Comparison of ENCODE assay signal across 12 mouse cellular contexts in genomic region chr3:30510646-30511045, GRCm38 (mm10). TPM values are rescaled to one million over a fixed set of nuclear protein-coding genes. Genes with fewer than 3 reads are reported as not detected.
A peak's percentile ranks its signal among the peaks of the same experiment; 100 is the strongest.
DNase-seq lines count a peak whose midpoint lies in the region; ATAC-seq and TF ChIP-seq lines count a peak whose summit lies in the region.
"Had no signal": no experiment of that assay in that cellular context is flagged by ENCODE, and none has a peak within 500 bp of the region (broad histone marks: within the 10 kb centered on the region; RNA-seq: fewer than 3 reads in every experiment).

No protein-coding gene starts in this region.

- H3K4me3 ChIP-seq in kidney, adult 2 months (ENCODE audit: insufficient read depth, low read depth, low read length): no peak overlapping the region
- H3K4me3 ChIP-seq in limb, embryonic 12.5 days (replicated peaks): peak overlapping the region; percentile 84

- ATAC-seq in limb, embryonic 12.5 days (ENCODE audit: insufficient number of reproducible peaks, insufficient read depth, low FRiP score, low TSS enrichment, low read depth): no peak

- H3K36me3 ChIP-seq in kidney, adult 2 months (ENCODE audit: control insufficient read depth, insufficient read depth, low read length): no peaks in the 10 kb centered on the region
- no peaks in the 10 kb centered on the region for H3K36me3 ChIP-seq in limb, embryonic 12.5 days
- H3K36me3 ChIP-seq: G1E had no signal

- peak; percentile 44 for DNase-seq in embryo, embryonic 10.5 days (ENCODE audit: low spot score)
- DNase-seq in embryo, embryonic 9.5 days (ENCODE audit: extremely low spot score): no peak
- peak; percentile 20 for DNase-seq in kidney, adult 2 months
- no peak for DNase-seq in kidney, adult 11 months
- DNase-seq in ES-CJ7 (ENCODE audit: low read depth, low spot score): peak; percentile 15
- no peak for DNase-seq in left cerebral cortex, adult 9 months (ENCODE audit: low spot score in 2 of 2)
- DNase-seq in spleen, adult 12 weeks (ENCODE audit: low spot score): no peak
- DNase-seq: left cerebral cortex, postnatal 4 days; spleen, adult 18-20 months; thymus, postnatal 25 days had no signal

- peaks cover 2% of the 10 kb centered on the region; the same call in 1 of the 2 replicates for H3K4me1 ChIP-seq in kidney, adult 2 months (ENCODE audit: control insufficient read depth, insufficient read depth, low read length)
- H3K4me1 ChIP-seq in limb, embryonic 12.5 days (replicated peaks): peaks cover 45% of the 10 kb centered on the region

- no peak for TF ChIP-seq CTCF in kidney, adult 2 months (conservative IDR thresholded peaks at IDR 0.05; ENCODE audit: insufficient read depth, insufficient read length, low read depth, low read length)

- peak overlapping the region; percentile 87 for H3K4me2 ChIP-seq in limb, embryonic 12.5 days

- TF ChIP-seq POLR2A in kidney, adult 2 months (IDR thresholded peaks at IDR 0.05; ENCODE audit: low read depth, low read length): no peak

- H3K27ac ChIP-seq in kidney, adult 2 months (ENCODE audit: insufficient read depth, low read depth, low read length): peak overlapping the region; percentile 91
- H3K27ac ChIP-seq in limb, embryonic 12.5 days: peak overlapping the region; percentile 100

- no peaks in the 10 kb centered on the region for H3K9me3 ChIP-seq in limb, embryonic 12.5 days

- peaks cover 3% of the 10 kb centered on the region; the same call in 1 of the 2 replicates for H3K27me3 ChIP-seq in kidney, adult 2 months (replicated peaks; ENCODE audit: control insufficient read depth, insufficient read depth, low read length)
- H3K27me3 ChIP-seq in limb, embryonic 12.5 days: no peaks in the 10 kb centered on the region; the same call in 1 of the 2 replicates

- H3K9ac ChIP-seq in limb, embryonic 12.5 days (replicated peaks): peak overlapping the region; percentile 99; the same call in 1 of the 2 replicates

- 45% methylated on average over 8 of the region's 8 CpGs for WGBS in kidney, adult 2 months
- 2% methylated on average over 8 of the region's 8 CpGs for WGBS in limb, embryonic 12.5 days

RNA-seq across cellular contexts. Expression of gene Mecom, which starts 37.2 kb away (rescaled TPM):
- polyA plus RNA-seq in kidney, adult 2 months (2012; rRNA removed): 12.9 and 16.1 TPM in 2 replicates
- polyA plus RNA-seq in limb, embryonic 12.5 days (2016; fragmentation: Nextera tagmentation; extraction: Ambion mirVana): 187 TPM in 2 replicates
- polyA plus RNA-seq: G1E had no signal

Comparison
In these comparisons a context has a peak if more than half of its experiments do, and no peak if none do; other contexts are left out.
1. DNase-seq: peak in embryo, embryonic 10.5 days (single experiment), kidney, adult 2 months (single experiment) and ES-CJ7 (single experiment); none in embryo, embryonic 9.5 days (single experiment), kidney, adult 11 months (single experiment), left cerebral cortex, adult 9 months (0 of 2) and spleen, adult 12 weeks (single experiment).
2. RNA of gene Mecom, which starts 37.2 kb away (polyA plus RNA-seq): 187 TPM in limb, embryonic 12.5 days; 12.9 to 16.1 TPM in kidney, adult 2 months; every median in the first group is over 10 times any median in the second.